Mouse (Mus musculus): ENCODE measurements around the gene Klhl15. TPM values are rescaled to one million over a fixed set of nuclear protein-coding genes. Genes with fewer than 3 reads are reported as not detected.
"Not testable (repeated sequence)": the region's sequence is repeated elsewhere in the genome, so short reads cannot be mapped to it uniquely, and the experiment has no call there.

Klhl15 gene
- polyA plus RNA-seq (2012; fragmentation: generic; extraction: Trizol), result 3.8 TPM

- Histone ChIP-seq H3K79me2 (ENCODE audit: control insufficient read depth, insufficient read depth) (peaks cover 4% of the 10 kb centered on the region), H3K4me2 (ENCODE audit: low read depth) (peak within 1 kb of the TSS; percentile 78), H3ac (ENCODE audit: control insufficient read depth, insufficient read length) (peak within 1 kb of the TSS; percentile 12), H3K36me3 (ENCODE audit: control insufficient read depth, insufficient read depth) (no peaks in the 10 kb centered on the region), H3K27me3 (ENCODE audit: control insufficient read depth, insufficient read depth, insufficient read length) (no peaks in the 10 kb centered on the region), H3K4me3 (peak within 1 kb of the TSS; percentile 38)
- TF ChIP-seq POLR2A (IDR thresholded peaks at IDR 0.05; ENCODE audit: insufficient read length, low read depth) (peak; percentile 77), MYOG (IDR thresholded peaks at IDR 0.05; ENCODE audit: control insufficient read depth in 1 of 3, insufficient read depth in 1 of 3, insufficient read length in 2 of 3, low read depth in 2 of 3) (peak in 1 of 3 experiments; percentile 23), TCF12 (IDR thresholded peaks at IDR 0.05; ENCODE audit: insufficient read depth, poor library complexity, severe bottlenecking) (no peak), POLR2AphosphoS2 (IDR thresholded peaks at IDR 0.05; ENCODE audit: insufficient read length, low read depth) (peak; percentile 49), USF1 (IDR thresholded peaks at IDR 0.05; ENCODE audit: low read depth) (no peak), REST (IDR thresholded peaks at IDR 0.05; ENCODE audit: insufficient read depth, insufficient read length) (no peak)
Observed at GRCm38 (mm10) chrX:94234532-94235189, at the start of gene Klhl15. Gene Klhl15, plus strand, starts transcription at chrX:94234599.

DNA sequence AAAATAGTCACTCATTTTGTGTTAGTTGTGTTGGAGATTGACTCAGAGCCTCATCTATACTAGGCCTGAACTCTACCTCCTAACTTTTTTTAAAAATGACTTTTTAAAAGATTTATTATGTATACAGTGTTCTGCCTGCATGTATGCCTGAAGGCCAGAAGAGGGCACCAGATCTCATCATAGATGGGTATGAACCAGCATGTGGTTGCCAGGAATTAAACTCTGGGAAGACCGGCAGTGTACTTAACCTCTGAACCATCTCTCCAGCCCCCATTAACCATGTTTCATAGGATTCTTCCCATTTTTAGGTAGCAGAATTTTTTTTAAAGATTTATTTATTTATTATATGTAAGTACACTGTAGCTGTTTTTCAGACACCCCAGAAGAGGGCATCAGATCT lies 49.2 kb upstream of the Klhl15 start:
- no peak overlapping the region for H3K4me2 ChIP-seq (ENCODE audit: low read depth)
- H3K27me3 ChIP-seq (ENCODE audit: control insufficient read depth, insufficient read depth, insufficient read length), result no peaks in the 10 kb centered on the region
- H3K36me3 ChIP-seq (ENCODE audit: control insufficient read depth, insufficient read depth), result no peaks in the 10 kb centered on the region
- no peaks in the 10 kb centered on the region for H3K79me2 ChIP-seq (ENCODE audit: control insufficient read depth, insufficient read depth)
- no peak overlapping the region for H3ac ChIP-seq (ENCODE audit: control insufficient read depth, insufficient read length)
- TF ChIP-seq POLR2AphosphoS2 (IDR thresholded peaks at IDR 0.05; ENCODE audit: insufficient read length, low read depth) (no peak), POLR2A (IDR thresholded peaks at IDR 0.05; ENCODE audit: insufficient read length, low read depth) (no peak), TCF3 (IDR thresholded peaks at IDR 0.05; ENCODE audit: insufficient read length, low read depth) (no peak), E2F4 (IDR thresholded peaks at IDR 0.05; ENCODE audit: insufficient read depth) (no peak), MAX (IDR thresholded peaks at IDR 0.05; ENCODE audit: low read depth) (no peak), MYOG (IDR thresholded peaks at IDR 0.05; ENCODE audit: control insufficient read depth in 1 of 3, insufficient read depth in 1 of 3, insufficient read length in 2 of 3, low read depth in 2 of 3) (no peak), SRF (IDR thresholded peaks at IDR 0.05; ENCODE audit: control insufficient read depth, insufficient read length, low read depth) (no peak), REST (IDR thresholded peaks at IDR 0.05; ENCODE audit: insufficient read depth, insufficient read length) (no peak), USF1 (IDR thresholded peaks at IDR 0.05; ENCODE audit: low read depth) (no peak), TCF12 (IDR thresholded peaks at IDR 0.05; ENCODE audit: insufficient read depth, poor library complexity, severe bottlenecking) (no peak), MYOD1 (IDR thresholded peaks at IDR 0.05; ENCODE audit: control insufficient read depth in 1 of 3, insufficient read length in 2 of 3, low read depth in 2 of 3) (no peak), CEBPB (IDR thresholded peaks at IDR 0.05; ENCODE audit: insufficient read depth, poor library complexity, severe bottlenecking) (no peak)
- no peak overlapping the region for H3K4me3 ChIP-seq

DNA sequence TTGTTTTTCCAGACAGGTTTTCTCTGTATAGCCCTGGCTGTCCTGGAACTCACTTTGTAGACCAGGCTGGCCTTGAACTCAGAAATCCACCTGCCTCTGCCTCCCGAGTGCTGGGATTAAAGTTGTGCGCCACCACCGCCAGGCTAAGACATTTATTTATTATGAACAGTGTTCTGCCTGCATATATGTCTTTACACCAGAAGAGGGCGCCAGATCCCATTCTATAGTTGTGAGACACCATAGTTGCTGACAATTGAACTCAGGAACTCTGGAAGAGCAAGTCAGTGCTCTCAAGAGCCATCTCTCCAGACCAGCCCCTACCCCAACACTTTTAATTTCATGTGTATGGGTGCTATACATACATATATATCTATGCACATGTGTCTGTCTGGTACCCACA lies 40.5 kb upstream of the Klhl15 start:
- H3K27me3 ChIP-seq (ENCODE audit: control insufficient read depth, insufficient read depth, insufficient read length); H3K79me2 ChIP-seq (ENCODE audit: control insufficient read depth, insufficient read depth); H3ac ChIP-seq (ENCODE audit: control insufficient read depth, insufficient read length); H3K4me3 ChIP-seq; H3K4me2 ChIP-seq (ENCODE audit: low read depth): not testable (repeated sequence)
- H3K36me3 ChIP-seq (ENCODE audit: control insufficient read depth, insufficient read depth), result peaks cover 44% of the 10 kb centered on the region

DNA sequence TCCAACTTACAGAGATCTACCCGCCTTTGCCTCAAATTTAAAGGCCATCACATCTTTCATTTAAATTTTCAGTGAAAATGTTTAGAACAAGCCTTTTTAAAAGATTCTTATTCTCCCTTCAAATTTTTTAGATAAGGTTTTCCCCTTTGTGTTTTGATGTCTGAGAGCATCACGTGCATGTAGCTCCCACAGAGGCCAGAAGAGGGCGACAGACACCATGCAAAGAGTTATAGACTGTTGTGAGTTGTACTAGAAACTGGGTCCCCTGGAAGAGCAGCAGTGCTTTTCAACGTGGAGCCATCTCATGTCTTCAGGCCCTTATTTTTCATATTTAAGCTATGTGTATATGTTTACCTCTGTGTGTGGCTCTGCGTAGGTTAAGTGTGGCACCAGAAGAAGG lies 36.6 kb upstream of the Klhl15 start:
- Histone ChIP-seq H3K4me2 (ENCODE audit: low read depth) (no peak overlapping the region), H3K79me2 (ENCODE audit: control insufficient read depth, insufficient read depth) (no peaks in the 10 kb centered on the region), H3ac (ENCODE audit: control insufficient read depth, insufficient read length) (no peak overlapping the region), H3K36me3 (ENCODE audit: control insufficient read depth, insufficient read depth) (peaks cover 57% of the 10 kb centered on the region), H3K4me3 (no peak overlapping the region), H3K27me3 (ENCODE audit: control insufficient read depth, insufficient read depth, insufficient read length) (no peaks in the 10 kb centered on the region)
- TF ChIP-seq E2F4 (IDR thresholded peaks at IDR 0.05; ENCODE audit: insufficient read depth) (no peak), POLR2AphosphoS2 (IDR thresholded peaks at IDR 0.05; ENCODE audit: insufficient read length, low read depth) (no peak), CEBPB (IDR thresholded peaks at IDR 0.05; ENCODE audit: insufficient read depth, poor library complexity, severe bottlenecking) (no peak), TCF3 (IDR thresholded peaks at IDR 0.05; ENCODE audit: insufficient read length, low read depth) (no peak), MYOG (IDR thresholded peaks at IDR 0.05; ENCODE audit: control insufficient read depth in 1 of 3, insufficient read depth in 1 of 3, insufficient read length in 2 of 3, low read depth in 2 of 3) (no peak), USF1 (IDR thresholded peaks at IDR 0.05; ENCODE audit: low read depth) (no peak), TCF12 (IDR thresholded peaks at IDR 0.05; ENCODE audit: insufficient read depth, poor library complexity, severe bottlenecking) (no peak), REST (IDR thresholded peaks at IDR 0.05; ENCODE audit: insufficient read depth, insufficient read length) (no peak), SRF (IDR thresholded peaks at IDR 0.05; ENCODE audit: control insufficient read depth, insufficient read length, low read depth) (no peak), MYOD1 (IDR thresholded peaks at IDR 0.05; ENCODE audit: control insufficient read depth in 1 of 3, insufficient read length in 2 of 3, low read depth in 2 of 3) (no peak)

- Histone ChIP-seq H3ac (ENCODE audit: control insufficient read depth, insufficient read length) (peak overlapping the region; percentile 18), H3K79me2 (ENCODE audit: control insufficient read depth, insufficient read depth) (peaks cover 32% of the 10 kb centered on the region), H3K36me3 (ENCODE audit: control insufficient read depth, insufficient read depth) (peaks cover 12% of the 10 kb centered on the region), H3K4me2 (ENCODE audit: low read depth) (peak overlapping the region; percentile 62), H3K27me3 (ENCODE audit: control insufficient read depth, insufficient read depth, insufficient read length) (no peaks in the 10 kb centered on the region), H3K4me3 (peak overlapping the region; percentile 81)
- TF ChIP-seq MYOG (IDR thresholded peaks at IDR 0.05; ENCODE audit: control insufficient read depth in 1 of 3, insufficient read depth in 1 of 3, insufficient read length in 2 of 3, low read depth in 2 of 3) (no peak), POLR2A (IDR thresholded peaks at IDR 0.05; ENCODE audit: insufficient read length, low read depth) (no peak), CEBPB (IDR thresholded peaks at IDR 0.05; ENCODE audit: insufficient read depth, poor library complexity, severe bottlenecking) (no peak), TCF12 (IDR thresholded peaks at IDR 0.05; ENCODE audit: insufficient read depth, poor library complexity, severe bottlenecking) (no peak), MYOD1 (IDR thresholded peaks at IDR 0.05; ENCODE audit: control insufficient read depth in 1 of 3, insufficient read length in 2 of 3, low read depth in 2 of 3) (no peak), SRF (IDR thresholded peaks at IDR 0.05; ENCODE audit: control insufficient read depth, insufficient read length, low read depth) (no peak), REST (IDR thresholded peaks at IDR 0.05; ENCODE audit: insufficient read depth, insufficient read length) (no peak), USF1 (IDR thresholded peaks at IDR 0.05; ENCODE audit: low read depth) (no peak), E2F4 (IDR thresholded peaks at IDR 0.05; ENCODE audit: insufficient read depth) (no peak), TCF3 (IDR thresholded peaks at IDR 0.05; ENCODE audit: insufficient read length, low read depth) (no peak), POLR2AphosphoS2 (IDR thresholded peaks at IDR 0.05; ENCODE audit: insufficient read length, low read depth) (no peak), MAX (IDR thresholded peaks at IDR 0.05; ENCODE audit: low read depth) (no peak)
Observed at GRCm38 (mm10) chrX:94212264-94212596, 22.2 kb upstream of the Klhl15 start.
